Mouse (Mus musculus): ENCODE data around the gene Hpf1.

- no peak for TF ChIP-seq CTCF (IDR thresholded peaks at IDR 0.05; ENCODE audit: low read depth)
- no peak for TF ChIP-seq EP300 (optimal IDR thresholded peaks at IDR 0.05)
Observed at GRCm38 (mm10) chr8:60890520-60890874, 279 bp downstream of the Hpf1 start.
